Mouse (Mus musculus) monocyte, adult 2 months (primary cell): ENCODE measurements at regions not wholly inside any gene's neighbourhood (a gene's known extent, or its start where the extent isn't known, plus 50 kb on each side); places are given as distances from the start of the nearest gene placed in this dataset.
"Not testable (repeated sequence)": the region's sequence is repeated elsewhere in the genome, so short reads cannot be mapped to it uniquely, and the experiment has no call there.

Experiments used
- DNase-seq, 2 experiments: peaks; one replicate each; pipeline ENCODE4 v3.0.0; 2022; ENCODE audit warnings: low spot score in 2 of 2, low read depth in 1 of 2

DNA sequence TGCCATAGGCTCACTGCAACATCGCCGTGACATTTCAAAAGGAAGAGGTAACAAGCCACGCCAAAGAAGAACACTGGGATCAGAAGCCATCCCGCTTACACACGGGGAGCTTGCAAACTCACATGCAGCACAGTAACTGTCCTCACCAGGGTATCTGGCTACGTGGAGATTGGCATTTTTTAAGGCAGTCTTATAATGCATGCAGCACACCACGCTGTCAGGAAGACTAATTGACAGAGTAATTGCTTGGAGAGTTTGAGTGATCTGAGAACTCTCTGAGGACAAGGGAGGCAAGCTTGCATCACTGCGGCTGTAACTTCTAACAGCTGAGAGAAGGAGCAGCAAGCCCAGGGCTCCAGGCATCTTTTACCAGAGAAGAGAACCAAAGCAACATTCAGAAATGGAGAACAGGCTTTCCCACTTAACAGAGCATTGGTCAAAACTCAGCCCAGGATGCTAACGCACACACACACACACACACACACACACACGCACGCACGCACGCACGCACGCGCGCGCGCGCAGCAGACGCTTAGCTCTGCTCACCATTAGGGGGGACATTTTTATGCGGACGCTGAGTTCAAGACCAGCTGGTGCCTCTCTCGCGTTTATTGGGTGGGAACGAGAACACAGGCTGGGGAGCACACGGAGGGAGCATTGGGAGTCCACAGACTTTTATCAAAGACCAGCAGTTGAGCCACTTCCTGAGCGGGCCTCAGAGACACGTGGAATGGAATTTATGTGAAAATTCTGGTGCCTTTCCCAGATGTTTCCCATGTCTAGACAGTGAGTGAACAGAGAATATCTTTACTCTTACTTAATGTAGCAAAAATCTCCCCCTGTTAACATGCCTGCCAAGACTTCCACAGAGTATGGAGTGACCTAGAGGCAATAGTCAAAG lies 66.6 kb downstream of the 1700129C05Rik start:
- DNase-seq = no peak

DNA sequence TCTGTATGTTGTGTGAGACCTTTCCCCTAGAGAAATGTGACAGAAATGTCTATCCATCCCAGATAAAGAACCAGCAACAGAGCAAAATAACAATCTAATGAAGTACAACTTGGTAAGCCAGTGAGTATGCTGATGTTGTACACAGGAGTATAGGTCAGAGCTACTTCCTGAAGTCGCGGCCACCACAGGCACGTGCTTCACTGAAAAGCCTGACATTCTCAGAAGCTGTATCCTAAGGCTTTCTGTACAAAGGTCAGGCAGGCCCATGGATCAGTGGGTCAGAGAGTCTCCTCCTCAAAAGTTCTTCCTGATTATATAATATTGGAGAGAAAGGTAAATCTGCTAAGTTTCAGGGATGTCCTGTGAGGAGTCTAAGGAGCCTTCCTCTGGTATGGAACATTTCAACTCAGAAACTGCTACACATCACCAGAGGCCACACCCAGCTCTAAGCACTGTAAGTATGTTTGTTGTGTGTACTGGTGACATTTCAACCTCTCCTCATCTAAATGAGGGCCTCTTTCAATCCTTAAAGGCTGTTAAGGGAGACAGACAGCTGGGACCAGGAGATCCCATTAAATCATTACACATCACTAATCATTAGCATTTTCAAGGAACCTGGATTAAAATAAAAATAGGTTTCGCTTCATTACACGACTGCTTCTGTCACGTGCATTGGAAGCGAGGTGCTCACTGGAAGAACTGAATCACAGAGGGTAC lies 70.2 kb downstream of the 1700129C05Rik start:
- no peak for DNase-seq

DNA sequence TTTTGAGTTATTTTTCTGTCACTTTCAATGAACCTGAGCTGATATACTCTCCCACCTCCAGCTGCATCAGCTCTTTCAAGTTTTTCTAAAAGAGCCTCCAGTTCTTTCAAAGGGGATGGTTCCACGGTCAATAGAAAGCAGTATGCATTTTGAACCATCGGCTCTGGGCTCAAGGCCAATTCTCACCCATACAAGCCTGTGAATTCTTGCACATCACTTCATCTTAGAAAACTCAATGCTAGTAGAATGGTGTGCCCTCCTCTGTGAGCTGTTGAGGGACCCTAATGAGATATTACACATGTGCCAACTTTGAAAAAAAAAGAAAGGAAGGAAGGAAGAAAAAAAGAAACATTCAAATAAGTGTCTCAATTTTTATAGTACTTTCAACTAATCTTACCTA lies 72.6 kb downstream of the 1700129C05Rik start:
- DNase-seq = no peak

DNA sequence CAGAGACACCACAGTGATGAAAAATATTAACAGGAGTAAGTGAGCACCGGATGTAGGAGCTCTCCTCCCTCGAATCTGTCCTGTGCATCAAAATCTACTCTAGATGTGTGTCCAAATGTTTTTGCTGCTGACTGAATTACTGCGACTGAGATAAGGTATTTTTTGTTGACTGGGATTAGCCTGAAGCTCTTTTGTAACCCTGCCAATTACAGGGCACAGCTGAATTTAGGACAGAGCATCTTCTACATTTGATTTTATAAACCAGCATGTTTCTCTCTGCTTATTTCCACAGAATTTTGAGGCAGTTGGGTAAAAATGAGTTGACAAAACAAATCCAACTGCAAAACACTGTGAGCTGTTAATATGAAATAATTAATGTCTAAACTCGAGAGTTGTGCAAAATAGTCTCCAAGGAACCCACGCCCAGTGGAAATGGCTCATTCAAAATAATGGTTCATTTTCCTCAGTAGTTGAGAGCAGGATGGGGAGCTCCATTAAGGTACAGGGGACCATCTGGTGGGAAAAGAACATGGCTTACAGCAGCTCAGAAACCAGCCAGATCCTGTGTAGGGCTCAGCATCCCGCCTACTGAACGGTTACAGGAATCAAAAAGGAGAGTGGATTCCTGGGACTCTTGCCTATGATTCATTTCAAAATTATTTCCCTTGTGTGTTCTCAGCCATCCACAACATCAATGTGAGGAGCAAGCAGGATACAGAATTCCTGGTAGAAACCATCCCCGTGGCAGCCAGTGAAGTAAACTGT lies 76.1 kb downstream of the 1700129C05Rik start:
- DNase-seq = no peak

DNA sequence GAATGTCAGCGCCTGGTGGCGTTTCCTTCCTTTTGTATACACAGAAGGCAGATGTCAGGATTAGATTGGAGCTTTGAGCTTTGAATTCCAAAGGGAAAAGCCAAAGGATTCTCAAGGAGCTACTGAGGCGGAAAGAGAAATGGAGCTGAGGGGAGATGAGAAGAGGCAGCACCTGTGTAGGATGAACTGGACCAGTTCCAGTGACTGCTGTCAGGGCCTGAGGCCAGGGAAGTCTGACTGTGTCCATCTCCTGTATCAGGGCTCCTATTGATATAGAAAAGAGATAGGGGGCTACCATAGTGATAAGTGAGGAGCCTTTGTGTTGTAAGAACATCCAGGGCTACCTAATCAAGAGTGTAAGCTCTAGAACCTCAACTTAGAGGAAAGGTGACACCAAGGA lies 79.5 kb downstream of the 1700129C05Rik start:
- no peak for DNase-seq

DNA sequence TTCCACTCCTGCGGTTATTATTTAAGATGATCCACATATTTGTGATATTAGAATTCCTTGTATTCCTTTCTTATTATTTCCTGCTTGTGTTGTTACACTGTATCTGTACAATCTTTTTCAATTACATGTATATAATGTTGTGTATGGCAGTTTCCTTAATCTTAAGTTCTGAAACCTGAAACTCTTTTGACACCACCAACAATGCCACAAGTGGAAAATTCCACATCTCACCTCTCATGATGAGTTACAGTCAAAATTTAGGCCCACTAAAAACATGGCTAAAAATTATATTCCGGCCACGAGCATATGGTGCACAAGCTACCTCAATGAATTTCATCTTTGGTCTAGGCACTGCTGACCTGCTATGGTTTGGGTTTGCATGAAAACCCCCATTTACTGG lies 85.9 kb downstream of the 1700129C05Rik start:
- no peak for DNase-seq

DNA sequence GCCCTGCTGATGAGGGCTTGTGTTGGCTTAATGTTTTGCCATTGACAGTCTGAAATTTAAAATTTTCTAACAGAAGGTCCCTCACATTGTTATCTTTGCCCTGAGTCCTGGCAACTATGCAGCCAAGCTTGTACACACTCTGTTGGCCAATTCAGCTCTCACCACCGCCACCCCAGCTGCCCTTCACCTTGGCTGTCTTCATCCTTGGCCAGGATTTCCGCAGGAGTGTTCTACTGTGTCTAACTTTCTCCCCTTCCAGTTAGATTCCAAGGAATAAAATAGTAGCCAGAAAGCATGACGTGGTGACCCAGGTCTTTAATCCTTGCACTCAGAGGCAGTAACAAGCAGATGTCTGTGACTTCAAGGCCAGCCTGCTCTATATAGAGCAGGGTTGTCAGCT lies 87.4 kb downstream of the 1700129C05Rik start:
- no peak for DNase-seq

DNA sequence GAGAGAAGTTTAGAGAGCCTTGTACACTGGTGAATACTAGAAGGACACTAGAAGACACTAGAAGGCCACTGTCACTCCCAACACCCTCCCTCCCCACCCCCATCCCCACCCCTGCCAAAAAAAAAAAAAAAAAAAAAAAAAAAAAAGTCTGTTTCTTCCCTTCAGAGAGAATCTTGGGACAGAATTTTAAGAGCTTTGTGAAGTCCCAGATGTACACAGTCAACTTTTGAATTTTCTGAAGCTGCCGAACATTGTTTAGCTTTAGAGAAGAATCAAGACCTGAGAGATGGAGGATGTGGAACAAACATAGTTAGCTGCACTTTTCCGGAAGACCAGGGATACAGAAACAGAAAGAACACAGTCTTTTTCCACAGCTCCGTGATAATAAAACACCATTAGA lies 90.3 kb downstream of the 1700129C05Rik start:
- no peak for DNase-seq

DNA sequence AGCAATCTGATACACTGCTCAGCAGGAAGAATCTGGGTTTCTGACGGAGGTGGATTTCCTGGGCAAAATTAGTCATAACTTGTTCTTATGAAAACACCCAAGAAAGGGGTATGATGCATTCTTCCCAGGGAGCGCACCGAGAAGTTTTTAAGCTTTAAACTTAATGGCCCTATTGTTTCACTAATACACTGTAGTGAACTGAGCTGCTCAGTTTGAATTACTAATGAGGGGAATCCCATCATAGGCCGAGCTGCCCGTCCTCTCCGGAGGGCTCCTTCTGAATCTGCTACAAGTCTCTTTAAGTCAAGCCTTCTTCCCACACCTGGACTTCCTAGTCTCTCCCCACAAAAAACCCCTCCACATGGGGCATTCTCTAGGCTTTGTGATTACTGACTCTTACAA lies 91.2 kb downstream of the 1700129C05Rik start:
- no peak for DNase-seq

DNA sequence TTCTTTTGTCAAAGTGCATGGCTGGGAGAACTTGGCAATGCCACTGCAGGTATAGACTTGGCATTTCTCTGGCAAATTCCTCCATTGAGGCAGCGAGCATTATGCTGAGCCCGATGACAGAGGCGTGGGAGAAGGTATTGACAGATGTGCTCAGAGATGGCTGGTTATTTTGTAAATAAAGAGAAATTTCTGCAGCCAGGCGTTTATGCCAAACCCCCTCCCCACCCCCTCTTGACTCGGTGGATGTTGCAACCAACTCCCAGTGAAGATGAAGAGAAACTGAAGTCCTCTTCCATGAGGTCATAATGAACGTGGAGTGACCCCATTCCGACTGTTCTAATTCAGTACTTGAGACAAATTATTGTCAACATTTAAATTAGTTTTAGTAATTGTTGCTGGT lies 97.0 kb downstream of the 1700129C05Rik start:
- DNase-seq = no peak

DNA sequence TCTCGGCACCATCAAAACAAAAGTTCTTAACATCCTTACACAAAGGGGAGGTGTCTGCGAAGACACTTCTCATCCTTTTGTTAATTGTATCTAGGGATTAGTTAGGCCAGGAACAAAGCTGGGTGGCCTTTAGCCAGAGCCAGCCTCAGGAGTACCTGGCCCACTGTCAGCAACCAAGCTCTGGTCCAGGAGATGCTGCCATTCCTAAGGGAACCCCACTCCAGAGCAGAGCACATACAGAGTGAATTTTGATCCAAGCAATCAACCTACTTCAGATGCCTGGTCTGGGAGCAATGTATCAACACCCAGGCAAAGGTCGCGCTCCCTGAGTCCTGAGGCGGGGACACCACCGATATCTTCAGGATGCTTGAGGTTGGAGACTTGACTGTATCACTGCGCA lies 97.5 kb downstream of the 1700129C05Rik start:
- no peak for DNase-seq

DNA sequence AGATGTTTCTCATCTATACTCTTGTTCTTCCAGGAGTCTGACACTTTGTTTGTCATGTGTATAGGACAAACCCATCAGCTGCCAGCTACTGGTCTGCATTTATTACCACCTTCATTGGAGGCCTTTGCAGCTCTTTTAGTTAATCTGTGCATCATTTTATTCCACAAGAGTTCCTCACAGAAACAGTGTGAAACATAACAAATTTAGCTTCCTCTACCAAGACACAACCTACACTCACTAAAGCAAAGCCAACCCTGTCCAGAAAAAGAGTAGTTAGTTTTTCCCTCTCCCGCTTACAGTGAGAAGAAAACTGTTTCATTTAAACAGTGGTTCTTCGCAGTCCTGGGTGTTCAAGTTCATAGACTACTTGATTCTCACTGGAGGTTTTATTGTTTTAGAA lies 100.5 kb downstream of the 1700129C05Rik start:
- DNase-seq = no peak

DNA sequence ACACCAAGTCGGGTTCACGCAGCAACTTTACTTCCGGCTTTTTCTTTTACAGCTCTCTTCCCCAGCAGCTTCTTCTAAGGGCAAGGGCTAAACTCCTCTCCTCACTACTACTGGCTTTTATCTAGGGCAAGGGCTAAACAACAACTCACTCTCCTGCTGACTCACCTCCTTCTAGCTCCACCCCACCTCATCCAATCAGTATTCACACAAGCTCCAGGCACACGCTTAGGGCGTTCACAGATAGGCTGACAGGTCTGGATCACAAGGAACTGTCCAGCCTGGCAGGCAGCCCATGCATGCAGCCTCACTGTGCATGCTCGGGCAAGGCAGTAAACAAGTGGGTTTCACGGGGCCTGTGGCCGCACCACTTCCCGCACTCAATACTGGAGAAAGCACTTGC lies 116.9 kb downstream of the 1700129C05Rik start:
- DNase-seq = not testable (repeated sequence)

DNA sequence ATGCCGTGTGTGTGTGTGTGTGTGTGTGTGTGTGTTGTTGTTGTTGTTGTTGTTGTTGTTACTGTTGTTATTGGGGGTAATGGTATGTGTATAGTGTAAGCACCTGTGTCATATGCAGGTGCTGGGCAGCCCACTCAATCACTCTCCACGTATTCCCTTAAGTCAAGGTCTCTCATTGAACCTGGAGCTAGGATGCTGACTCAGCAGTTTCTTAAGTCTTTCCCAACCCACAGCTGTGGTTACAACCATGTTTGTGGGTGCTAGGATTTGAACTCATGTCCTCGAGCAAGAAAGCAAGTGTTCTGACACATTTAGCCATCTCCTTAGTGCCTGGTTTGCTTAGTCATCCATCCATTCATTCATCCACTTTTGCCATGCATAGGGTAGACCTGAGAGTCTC lies 133.2 kb downstream of the 1700129C05Rik start:
- no peak for DNase-seq

DNA sequence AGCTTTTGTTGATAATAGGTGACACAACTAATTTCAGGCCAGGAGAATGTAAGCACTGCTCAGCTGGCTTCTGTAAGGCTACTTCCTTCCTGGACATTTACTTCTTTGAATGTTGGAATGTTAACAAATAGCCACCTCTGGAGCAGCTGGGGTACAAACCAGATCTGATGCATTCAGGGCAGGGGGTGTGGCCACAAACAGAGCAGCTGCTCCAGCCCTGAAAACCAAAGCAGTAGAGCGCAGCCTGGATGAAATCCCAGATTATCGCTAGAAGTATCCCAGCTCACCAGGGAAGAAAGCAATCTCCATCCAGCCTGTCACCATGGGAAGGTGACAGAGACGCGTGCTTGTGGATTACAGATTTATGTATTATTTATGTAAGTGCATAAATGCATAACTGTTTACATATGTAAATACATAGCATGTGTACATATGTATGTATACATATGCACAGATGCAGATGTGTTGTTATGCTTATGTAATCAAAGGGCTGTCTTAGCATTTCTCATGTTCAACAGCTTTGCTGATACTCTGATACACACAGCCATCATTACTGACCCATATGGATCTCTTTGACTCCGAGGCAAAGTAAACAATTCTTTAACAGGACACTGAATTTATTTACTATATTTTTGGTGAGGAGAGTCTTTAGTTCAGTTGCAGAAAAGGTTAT lies 143.5 kb downstream of the 1700129C05Rik start:
- no peak for DNase-seq

DNA sequence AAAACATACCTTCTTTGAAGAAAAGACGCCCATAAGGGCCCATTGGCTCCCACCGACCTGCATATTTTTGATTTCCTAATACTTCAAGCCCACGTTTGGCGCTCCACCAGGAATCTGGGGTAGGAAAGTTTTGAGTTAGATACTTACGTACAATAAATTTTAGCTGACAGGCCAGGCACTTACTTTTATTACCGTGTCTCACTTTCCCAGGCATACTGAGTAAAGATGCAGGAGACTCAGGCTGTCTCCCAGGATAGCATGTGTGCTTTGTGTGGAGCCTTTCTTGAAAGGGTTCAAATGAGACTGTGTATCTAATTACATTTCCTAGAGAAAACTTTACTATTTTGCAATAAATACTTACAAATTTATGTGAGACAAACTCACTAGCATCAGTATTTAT lies 147.7 kb downstream of the 1700129C05Rik start:
- no peak for DNase-seq

DNA sequence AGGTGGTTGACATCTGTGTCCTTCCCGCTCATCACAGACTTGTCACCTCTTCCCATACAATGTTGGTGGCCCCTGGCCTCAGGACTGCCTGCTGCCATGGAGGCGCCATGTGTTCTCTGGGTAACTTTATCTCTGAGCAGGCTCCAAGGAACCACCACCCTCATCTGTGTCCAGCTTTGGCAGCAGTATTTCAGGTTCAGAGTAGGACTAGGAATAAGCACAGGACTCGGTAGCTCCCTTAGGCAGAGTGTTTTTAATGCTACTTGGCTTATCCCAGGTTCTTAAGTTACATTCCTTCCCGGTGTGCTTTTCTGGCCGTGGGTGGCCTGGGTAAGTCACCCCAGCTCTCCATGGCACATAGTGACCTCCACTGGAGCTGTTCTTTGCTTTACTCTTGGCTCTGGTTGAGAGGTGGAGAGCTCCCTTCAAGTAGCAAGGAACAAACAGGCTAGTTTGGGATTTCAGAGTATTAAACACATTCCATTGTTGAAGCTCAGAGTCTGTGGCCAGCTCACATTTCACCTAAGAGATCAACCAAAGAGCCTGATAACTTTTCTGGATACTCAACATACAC lies 153.0 kb downstream of the 1700129C05Rik start:
- DNase-seq = no peak

DNA sequence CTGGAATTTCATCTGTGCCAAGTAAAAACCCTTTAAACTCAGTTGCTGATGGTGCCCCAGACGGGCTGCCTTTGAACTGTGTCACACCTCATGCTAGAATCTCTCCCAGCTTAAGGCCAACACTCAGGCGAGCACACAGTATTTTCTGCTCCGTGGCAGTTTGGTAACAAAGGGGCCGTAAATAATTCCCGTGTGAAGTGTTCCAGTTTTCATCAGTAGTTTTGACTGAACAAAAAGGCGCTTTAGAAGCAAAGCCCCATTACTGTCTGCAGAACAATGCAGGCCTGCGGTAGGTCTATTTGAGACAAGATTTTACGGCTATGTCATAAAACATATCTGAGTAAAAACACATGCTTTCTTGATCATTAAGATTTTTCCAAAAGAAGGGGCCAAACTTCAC lies 155.0 kb downstream of the 1700129C05Rik start:
- no peak for DNase-seq

DNA sequence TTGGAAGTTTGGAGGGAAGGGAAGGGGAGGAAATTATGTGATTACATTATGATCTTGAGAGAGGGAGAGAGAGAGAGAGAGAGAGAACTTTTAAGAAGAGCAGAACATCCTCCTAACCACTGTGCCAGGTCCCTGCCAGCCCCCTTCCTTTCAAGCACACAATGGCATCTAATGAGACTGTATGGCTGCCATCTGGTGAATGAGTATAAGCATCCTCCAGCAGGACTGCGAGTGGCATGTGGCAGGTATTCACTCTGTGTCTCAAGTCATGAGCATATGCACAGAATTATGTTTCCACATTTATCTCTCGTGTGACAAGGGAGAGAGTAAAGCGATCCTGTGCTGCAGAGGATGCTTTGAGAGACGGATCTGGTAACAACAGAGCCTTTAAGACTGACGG lies 156.9 kb downstream of the 1700129C05Rik start:
- DNase-seq = no peak

DNA sequence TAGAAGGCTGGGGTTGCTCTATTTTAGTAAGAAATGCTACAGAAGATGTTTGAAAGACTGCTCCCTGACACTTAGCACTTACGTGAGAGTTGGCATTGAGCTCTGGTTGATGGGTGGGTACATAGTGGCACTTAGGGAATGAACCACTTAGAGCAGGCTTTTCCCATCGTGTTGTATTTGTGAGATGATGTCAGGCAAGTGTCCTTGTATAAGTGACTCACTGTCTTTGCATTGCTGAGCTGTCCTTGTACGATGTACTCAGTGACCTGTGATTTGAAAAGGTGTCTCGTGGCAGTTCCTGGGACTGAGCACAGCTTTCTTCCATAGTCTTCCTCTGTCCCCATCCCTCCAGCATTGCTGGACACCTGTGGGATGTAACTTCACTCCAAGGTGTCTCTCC lies 165.9 kb downstream of the 1700129C05Rik start:
- no peak for DNase-seq

DNA sequence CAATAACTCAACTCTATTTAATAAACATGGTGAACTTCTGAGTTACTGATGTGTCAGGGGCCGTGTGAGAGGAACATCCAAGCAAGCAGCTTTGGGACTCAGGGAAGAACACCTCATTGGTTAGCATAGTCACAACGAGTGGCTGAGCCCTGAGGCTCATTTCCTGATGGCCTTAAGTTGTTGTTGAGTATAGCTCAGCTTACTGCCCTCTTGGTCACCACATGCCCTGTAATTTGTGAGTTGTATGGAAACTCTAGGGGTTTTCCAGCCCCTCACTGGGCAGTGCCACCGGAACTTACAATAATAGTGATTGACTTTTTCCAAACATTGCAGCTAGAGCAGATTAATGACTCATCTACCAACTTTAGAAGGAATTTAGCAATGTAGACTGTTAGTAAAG lies 173.4 kb downstream of the 1700129C05Rik start:
- DNase-seq = no peak
